Mouse (Mus musculus) testis, adult 2 months (tissue): ENCODE data around the gene Nfyb. TPM values are rescaled to one million over a fixed set of nuclear protein-coding genes. Genes with fewer than 3 reads are reported as not detected.

ENCODE experiments used
- H3K27ac ChIP-seq: fragments of 200-500 bp; 2 replicates; pipeline ENCODE4 v1.5.1; 2012; ENCODE audit warnings: low read depth, low read length; ENCODE audit not compliant: control insufficient read depth, insufficient read depth
- H3K27me3 ChIP-seq: fragments of 200-500 bp; 2 replicates; pipeline ENCODE4 v1.6.1; 2012; ENCODE audit warnings: mild to moderate bottlenecking, low read length, moderate library complexity; ENCODE audit not compliant: control insufficient read depth, insufficient read depth
- H3K36me3 ChIP-seq: fragments of 200-500 bp; 2 replicates; pipeline ENCODE4 v1.6.1; 2012; ENCODE audit warnings: mild to moderate bottlenecking, low read length; ENCODE audit not compliant: control insufficient read depth, insufficient read depth
- H3K4me1 ChIP-seq: fragments of 200-500 bp; 2 replicates; pipeline ENCODE4 v1.6.1; 2012; ENCODE audit warnings: low read length; ENCODE audit not compliant: control insufficient read depth, insufficient read depth
- H3K4me3 ChIP-seq: fragments of 200-500 bp; 2 replicates; pipeline ENCODE4 v1.5.1; 2012; ENCODE audit warnings: low read depth, mild to moderate bottlenecking, low read length, moderate library complexity, mixed read lengths; ENCODE audit not compliant: control insufficient read depth
- CTCF ChIP-seq: fragments of 200-500 bp; IDR thresholded peaks from 2 replicates; pipeline ENCODE4 v1.5.1; 2012; ENCODE audit warnings: low read depth, mild to moderate bottlenecking, inconsistent platforms, low read length, moderate library complexity; ENCODE audit not compliant: control insufficient read depth, insufficient read depth, insufficient replicate concordance
- POLR2A ChIP-seq: fragments of 200-500 bp; IDR thresholded peaks from 2 replicates; pipeline ENCODE4 v1.6.1; 2012; ENCODE audit warnings: low read depth, mild to moderate bottlenecking, inconsistent platforms, low read length, moderate library complexity; ENCODE audit not compliant: control insufficient read depth
- polyA plus RNA-seq: library from polyadenylated mRNA; depleted of rRNA; stranded (reverse); fragments of >200 nt; gene quantifications from 2 replicates; pipeline ENCODE4 v1.2.3, GENCODE M21; 2012

Nfyb gene
- polyA plus RNA-seq, 1 experiment = 4.4 TPM

DNA sequence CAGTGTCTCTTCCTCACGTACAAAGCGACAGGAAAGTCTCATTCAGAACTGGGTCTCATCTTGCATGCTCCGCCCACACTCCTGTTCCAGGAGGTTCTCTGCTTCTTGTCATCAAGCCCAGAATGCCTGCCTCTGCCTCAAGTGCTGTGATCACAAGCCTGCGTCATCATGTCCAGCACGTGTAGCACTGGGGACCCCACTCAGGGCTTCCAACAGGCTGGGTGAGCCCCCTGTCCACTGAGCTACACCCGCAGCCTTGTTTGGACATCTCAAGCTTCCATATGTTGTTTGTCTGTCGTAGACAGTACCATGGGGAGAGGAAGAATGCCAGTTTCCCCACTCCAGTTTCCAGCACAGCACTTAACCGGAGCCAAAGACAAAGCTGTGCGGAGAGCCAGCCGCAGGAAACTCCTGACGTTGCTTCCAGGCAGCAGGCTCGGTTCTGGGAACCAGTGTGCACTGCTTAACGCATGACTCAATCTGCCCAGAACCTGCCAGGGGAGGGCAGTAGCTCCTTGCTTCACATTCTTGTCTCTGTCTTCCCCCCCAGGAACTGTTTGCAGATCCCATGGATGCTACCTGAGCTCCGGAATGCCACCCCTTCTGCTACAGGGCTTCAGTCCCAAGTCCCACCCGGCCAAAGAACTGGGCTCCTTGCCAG lies 31.3 kb upstream of the Nfyb start:
- no peaks in the 10 kb centered on the region for H3K36me3 ChIP-seq
- no peak overlapping the region for H3K27ac ChIP-seq
- TF ChIP-seq POLR2A = no peak
- peak; percentile 52; the same call in 1 of the 2 replicates for TF ChIP-seq CTCF
- no peak overlapping the region for H3K4me3 ChIP-seq
- peaks cover 7% of the 10 kb centered on the region for H3K4me1 ChIP-seq
- H3K27me3 ChIP-seq = no peaks in the 10 kb centered on the region

DNA sequence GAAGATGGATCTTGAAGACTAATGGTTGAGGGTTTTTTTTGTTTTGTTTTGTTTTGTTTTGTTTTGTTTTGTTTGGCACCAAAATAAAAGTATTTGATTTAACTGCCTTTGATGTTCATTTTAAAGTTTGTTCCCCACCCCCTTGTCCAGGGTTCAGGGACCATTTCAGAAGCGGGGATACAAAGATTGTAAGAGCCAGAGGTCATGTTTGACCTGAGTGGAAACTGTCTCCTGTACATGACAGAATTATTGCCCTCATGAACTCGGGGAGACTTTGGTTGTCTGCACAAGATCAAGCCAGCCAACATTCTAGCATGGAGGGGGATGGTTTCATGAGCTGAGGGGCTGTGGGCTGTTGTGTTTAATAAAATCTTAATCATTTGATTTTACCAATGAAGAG lies 28.4 kb upstream of the Nfyb start:
- Histone ChIP-seq H3K4me1 (peaks cover 7% of the 10 kb centered on the region), H3K4me3 (no peak overlapping the region)
- TF ChIP-seq POLR2A (no peak), CTCF (no peak)

DNA sequence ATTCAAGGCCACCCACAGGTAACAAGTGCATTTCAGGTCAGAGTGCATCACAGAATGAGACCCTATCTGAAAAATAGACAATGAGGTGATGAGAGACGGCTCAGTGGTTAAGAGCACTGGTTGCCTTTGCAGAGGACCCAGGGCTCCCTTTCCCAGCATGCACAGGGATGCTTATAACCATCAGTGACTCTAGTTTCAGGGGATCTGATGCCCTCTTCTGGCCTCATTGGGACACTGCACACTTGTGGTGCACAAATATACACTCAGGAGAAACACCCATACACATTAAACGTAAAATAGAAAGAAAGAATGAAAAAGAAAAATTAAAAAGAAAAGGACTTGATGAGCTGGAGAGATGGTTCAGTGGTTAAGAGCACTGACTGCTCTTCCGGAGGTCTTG lies 27.8 kb upstream of the Nfyb start:
- H3K4me1 ChIP-seq = peaks cover 5% of the 10 kb centered on the region

More for the DNA sequence above, 28.4 kb upstream of the Nfyb start:
- H3K36me3 ChIP-seq = no peaks in the 10 kb centered on the region
- H3K27ac ChIP-seq = no peak overlapping the region
- no peaks in the 10 kb centered on the region for H3K27me3 ChIP-seq

DNA sequence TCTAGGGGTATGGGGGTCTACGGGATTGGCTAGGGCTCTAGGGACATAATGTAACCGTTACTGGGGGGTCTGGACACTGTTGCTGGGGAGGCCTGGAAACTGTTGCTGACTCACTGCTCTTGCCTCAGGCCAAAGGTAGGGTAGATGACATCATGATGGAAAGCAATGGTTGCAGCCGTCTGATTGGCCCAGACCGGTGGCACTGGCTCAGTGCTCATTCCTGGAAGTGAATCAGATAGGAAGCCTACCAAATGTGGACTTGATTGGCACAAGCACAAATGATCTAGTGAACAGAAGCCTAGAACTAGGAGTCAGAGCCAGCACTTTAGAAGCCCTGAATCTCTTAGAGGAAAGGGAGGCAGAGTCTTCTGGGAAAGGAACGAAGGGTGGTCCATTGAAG lies 26.6 kb upstream of the Nfyb start:
- H3K36me3 ChIP-seq = no peaks in the 10 kb centered on the region
- no peak for TF ChIP-seq POLR2A
- TF ChIP-seq CTCF = no peak
- H3K4me3 ChIP-seq = no peak overlapping the region
- no peak overlapping the region for H3K27ac ChIP-seq
- peaks cover 5% of the 10 kb centered on the region for H3K4me1 ChIP-seq
- no peaks in the 10 kb centered on the region for H3K27me3 ChIP-seq

More for the DNA sequence above, 27.8 kb upstream of the Nfyb start:
- TF ChIP-seq POLR2A (no peak), CTCF (no peak)
- Histone ChIP-seq H3K27ac (no peak overlapping the region), H3K4me3 (no peak overlapping the region), H3K36me3 (no peaks in the 10 kb centered on the region), H3K27me3 (no peaks in the 10 kb centered on the region)

DNA sequence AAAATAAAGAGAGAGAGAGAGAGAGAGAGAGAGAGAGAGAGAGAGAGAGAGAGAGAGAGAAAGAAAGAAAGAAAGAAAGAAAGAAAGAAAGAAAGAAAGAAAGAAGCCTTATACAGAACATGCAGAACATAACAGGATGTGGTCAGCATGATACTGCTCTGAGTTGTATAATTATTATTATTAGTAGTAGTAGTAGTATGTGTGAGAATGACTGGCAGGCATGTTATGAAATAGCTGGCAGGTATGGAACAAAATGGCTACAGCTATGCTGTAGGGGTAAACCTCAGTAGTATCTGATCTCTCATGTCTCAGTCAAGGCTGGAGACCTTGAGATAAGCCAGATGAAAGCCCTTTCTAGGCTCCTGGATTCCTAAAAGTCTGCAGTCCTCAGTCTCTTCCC lies 25.2 kb upstream of the Nfyb start:
- Histone ChIP-seq H3K4me1 (no peaks in the 10 kb centered on the region), H3K27me3 (no peaks in the 10 kb centered on the region), H3K27ac (no peak overlapping the region), H3K4me3 (no peak overlapping the region), H3K36me3 (no peaks in the 10 kb centered on the region)
- TF ChIP-seq POLR2A (no peak), CTCF (no peak)

DNA sequence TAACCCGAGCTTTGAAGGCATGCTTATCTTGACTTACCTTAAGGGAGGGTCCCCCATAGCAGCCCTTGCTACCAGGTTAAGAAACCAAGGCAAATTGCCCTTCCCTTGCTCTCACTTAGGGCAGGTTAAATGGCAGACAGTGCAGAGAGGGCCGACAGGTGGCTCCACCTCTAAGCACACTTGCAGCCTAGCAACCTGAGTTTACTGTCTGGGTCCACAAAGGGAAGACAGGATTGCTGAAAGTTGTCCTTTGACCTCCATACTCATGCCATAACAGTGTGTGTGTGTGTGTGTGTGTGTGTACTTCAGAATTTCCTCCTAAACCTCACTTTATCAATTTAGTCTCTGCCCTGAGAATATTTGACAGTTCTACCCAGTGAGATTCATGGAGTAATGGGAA lies 18.5 kb upstream of the Nfyb start:
- TF ChIP-seq POLR2A (no peak), CTCF (no peak)
- Histone ChIP-seq H3K36me3 (no peaks in the 10 kb centered on the region), H3K4me3 (no peak overlapping the region), H3K4me1 (peaks cover 5% of the 10 kb centered on the region), H3K27ac (no peak overlapping the region), H3K27me3 (no peaks in the 10 kb centered on the region)

DNA sequence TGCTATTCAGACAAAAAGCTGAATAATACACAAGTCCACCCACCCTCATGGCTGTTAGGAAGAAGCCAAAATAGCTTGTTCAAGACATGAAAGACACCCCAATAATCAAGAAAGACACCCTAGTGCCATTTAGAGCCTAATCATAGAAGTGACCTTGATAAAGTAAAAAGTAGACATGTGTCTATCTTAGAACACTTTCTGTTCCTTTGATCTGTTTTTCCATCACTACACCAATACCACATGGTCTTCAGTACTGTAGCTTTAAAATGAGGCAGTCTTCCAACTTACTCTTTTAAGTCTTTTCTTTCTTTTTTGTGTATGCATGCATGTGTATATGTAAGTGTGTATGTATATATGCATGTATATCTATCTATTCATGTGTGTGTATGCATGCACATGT lies 16.9 kb upstream of the Nfyb start:
- Histone ChIP-seq H3K27ac (no peak overlapping the region), H3K27me3 (no peaks in the 10 kb centered on the region), H3K4me1 (peaks cover 5% of the 10 kb centered on the region), H3K36me3 (no peaks in the 10 kb centered on the region), H3K4me3 (no peak overlapping the region)
- TF ChIP-seq POLR2A (no peak), CTCF (no peak)
